Mouse (Mus musculus): ENCODE measurements around the gene Tpsg1.

DNA sequence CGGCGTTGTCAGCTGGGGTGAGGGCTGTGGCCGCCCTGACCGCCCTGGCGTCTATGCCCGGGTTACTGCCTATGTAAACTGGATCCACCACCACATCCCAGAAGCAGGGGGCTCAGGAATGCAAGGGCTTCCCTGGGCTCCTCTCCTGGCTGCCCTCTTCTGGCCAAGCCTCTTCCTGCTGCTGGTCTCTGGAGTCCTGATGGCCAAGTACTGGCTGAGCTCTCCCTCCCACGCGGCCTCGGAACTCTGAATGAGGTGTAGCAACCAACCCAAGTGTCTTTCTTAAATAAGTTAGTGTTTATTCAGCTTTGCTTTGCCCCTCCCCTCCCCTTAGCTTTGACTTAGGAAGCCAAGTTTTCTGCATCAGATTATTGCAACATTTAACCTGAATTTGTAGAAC lies 4.9 kb downstream of the Tpsg1 start:
- TF ChIP-seq POLR2A (IDR thresholded peaks at IDR 0.05; ENCODE audit: borderline replicate concordance, low read depth, low read length) (no peak), CTCF (IDR thresholded peaks at IDR 0.05; ENCODE audit: low read depth, low read length) (no peak)
